In the genomic region with DNA sequence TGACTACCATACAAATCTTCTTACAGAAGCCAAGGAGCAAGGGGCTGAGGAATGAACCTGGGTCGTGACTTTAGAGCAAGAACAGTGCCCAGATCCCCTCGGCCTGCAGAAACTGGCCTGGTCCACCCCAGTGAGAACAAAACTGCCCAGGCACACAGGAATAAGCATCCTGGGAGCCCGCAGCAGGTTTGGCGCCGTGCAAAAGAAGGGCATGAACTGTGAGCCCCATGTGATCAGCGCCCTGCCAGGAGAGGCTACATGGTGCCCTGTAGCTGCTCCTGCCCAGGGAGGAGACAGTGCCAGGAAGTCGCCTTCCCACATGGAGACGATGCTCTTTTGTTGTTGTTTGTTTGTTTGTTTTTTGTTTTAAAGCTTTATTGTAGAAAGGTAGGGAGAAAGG, we compare ENCODE assay signal across 18 mouse cellular contexts. TPM values are rescaled to one million over a fixed set of nuclear protein-coding genes. Genes with fewer than 3 reads are reported as not detected.
"Had no signal": no experiment of that assay in that cellular context is flagged by ENCODE, and none has a peak within 500 bp of the region (broad histone marks: within the 10 kb centered on the region; RNA-seq: fewer than 3 reads in every experiment).

No protein-coding gene starts in this region.

- H3K4me3 ChIP-seq: hindbrain, embryonic 15.5 days; liver, embryonic 12.5 days; lung, embryonic 15.5 days; midbrain, embryonic 15.5 days; neural tube, embryonic 12.5 days had no signal

- H3K9me3 ChIP-seq: hindbrain, embryonic 15.5 days; liver, embryonic 12.5 days; lung, embryonic 15.5 days; midbrain, embryonic 15.5 days; neural tube, embryonic 12.5 days had no signal

- H3K36me3 ChIP-seq: hindbrain, embryonic 15.5 days; liver, embryonic 12.5 days; lung, embryonic 15.5 days; midbrain, embryonic 15.5 days; neural tube, embryonic 12.5 days had no signal

- H3K27ac ChIP-seq: hindbrain, embryonic 15.5 days; liver, embryonic 12.5 days; lung, embryonic 15.5 days; macrophage; midbrain, embryonic 15.5 days; neural tube, embryonic 12.5 days had no signal

- H3K4me1 ChIP-seq: hindbrain, embryonic 15.5 days; liver, embryonic 12.5 days; lung, embryonic 15.5 days; midbrain, embryonic 15.5 days; neural tube, embryonic 12.5 days had no signal

- DNase-seq: left cerebral cortex, postnatal 4 days; lung, postnatal 14 days; thymus, postnatal 36 days had no signal

- ATAC-seq: liver, embryonic 12.5 days; midbrain, embryonic 15.5 days had no signal

- H3K4me2 ChIP-seq: hindbrain, embryonic 15.5 days; liver, embryonic 12.5 days; lung, embryonic 15.5 days; midbrain, embryonic 15.5 days; neural tube, embryonic 12.5 days had no signal

- H3K9ac ChIP-seq: hindbrain, embryonic 15.5 days; liver, embryonic 12.5 days; lung, embryonic 15.5 days; midbrain, embryonic 15.5 days; neural tube, embryonic 12.5 days had no signal

RNA-seq across cellular contexts. Expression of a gene that starts 4.5 kb away (rescaled TPM):
- total RNA-seq: monocyte, adult 5-6 weeks; neutrophil, adult 5-6 weeks had no signal
- polyA plus RNA-seq: liver, embryonic 12.5 days; liver, embryonic 16.5 days; lung, embryonic 15.5 days; macrophage had no signal

RNA-seq across cellular contexts. Expression of a gene that starts 12.7 kb away (rescaled TPM):
- total RNA-seq: monocyte, adult 5-6 weeks; neutrophil, adult 5-6 weeks had no signal
- polyA plus RNA-seq: large intestine, adult 2 months; macrophage; thymus, postnatal 0 days had no signal

RNA-seq across cellular contexts. Expression of a gene that starts 25.9 kb away (rescaled TPM):
- total RNA-seq: layer of hippocampus, adult 8-10 months; layer of hippocampus, postnatal 14 days; left cerebral cortex, postnatal 10 days; left cerebral cortex, postnatal 4 days; monocyte, adult 5-6 weeks; neutrophil, adult 5-6 weeks had no signal
- polyA plus RNA-seq: hindbrain, embryonic 15.5 days; large intestine, adult 2 months; limb, embryonic 14.5 days; liver, embryonic 12.5 days; liver, embryonic 16.5 days; lung, embryonic 15.5 days; macrophage; midbrain, embryonic 15.5 days; neural tube, embryonic 12.5 days; thymus, postnatal 0 days had no signal

RNA-seq across cellular contexts. Expression of a gene that starts 26.4 kb away (rescaled TPM):
- total RNA-seq: monocyte, adult 5-6 weeks; neutrophil, adult 5-6 weeks had no signal

RNA-seq across cellular contexts. Expression of a gene that starts 35.8 kb away (rescaled TPM):
- total RNA-seq: neutrophil, adult 5-6 weeks had no signal
